Mouse (Mus musculus): ENCODE results near the gene Nln.

The Nln gene

GRCm38 (mm10) chr13:104041481-104041880 lies 67.9 kb downstream of the Nln start:
- no peak for DNase-seq

GRCm38 (mm10) chr13:104040950-104041349 lies 68.5 kb downstream of the Nln start:
- no peak for DNase-seq

GRCm38 (mm10) chr13:104039861-104040260 lies 69.6 kb downstream of the Nln start:
- no peak for DNase-seq

- DNase-seq = peak; percentile 31 to 55
These were observed 70.5 kb downstream of the Nln start for GRCm38 (mm10) chr13:104038891-104039290.

GRCm38 (mm10) chr13:104038358-104038757 lies 71.1 kb downstream of the Nln start:
- DNase-seq = peak in 1 of 2 experiments; percentile 22

GRCm38 (mm10) chr13:104037531-104038290 lies 71.7 kb downstream of the Nln start:
- DNase-seq = peak; percentile 51 to 56

- peak; percentile 63 to 88 for DNase-seq
These were observed 72.7 kb downstream of the Nln start for GRCm38 (mm10) chr13:104036494-104037290.

- no peak for DNase-seq
These were observed 73.8 kb downstream of the Nln start for GRCm38 (mm10) chr13:104035651-104036050.

GRCm38 (mm10) chr13:104034854-104035253 lies 74.6 kb downstream of the Nln start:
- peak; percentile 26 to 60 for DNase-seq

GRCm38 (mm10) chr13:104032620-104033133 lies 76.7 kb downstream of the Nln start:
- DNase-seq = peak; percentile 30 to 50

- DNase-seq = peak; percentile 42 to 70
These were observed 77.5 kb downstream of the Nln start for GRCm38 (mm10) chr13:104031821-104032331.

GRCm38 (mm10) chr13:104030956-104031355 lies 78.5 kb downstream of the Nln start:
- no peak for DNase-seq

- no peak for DNase-seq
These were observed 79.9 kb downstream of the Nln start for GRCm38 (mm10) chr13:104029511-104029910.

- DNase-seq = peak in 1 of 2 experiments; percentile 23
These were observed 80.3 kb downstream of the Nln start for GRCm38 (mm10) chr13:104029089-104029488.

- no peak for DNase-seq
These were observed 82.9 kb downstream of the Nln start for GRCm38 (mm10) chr13:104026525-104026924.

- no peak for DNase-seq
These were observed 83.8 kb downstream of the Nln start for GRCm38 (mm10) chr13:104025710-104025995.

- peak in 1 of 2 experiments; percentile 49 for DNase-seq
These were observed 84.3 kb downstream of the Nln start for GRCm38 (mm10) chr13:104024856-104025709.

- DNase-seq = no peak
These were observed 85.1 kb downstream of the Nln start for GRCm38 (mm10) chr13:104024275-104024674.

GRCm38 (mm10) chr13:104023356-104023911 lies 86.0 kb downstream of the Nln start:
- DNase-seq = peak in 1 of 2 experiments; percentile 28

GRCm38 (mm10) chr13:104018466-104019076 lies 90.8 kb downstream of the Nln start:
- DNase-seq = no peak

GRCm38 (mm10) chr13:104015246-104016105 lies 93.9 kb downstream of the Nln start:
- no peak for DNase-seq

All from lung, postnatal 4 days (tissue).